Mouse (Mus musculus) liver, embryonic 14.5 days (tissue): Measurements from ENCODE around the gene Chid1.

Experiments
- CTCF ChIP-seq: IDR thresholded peaks from 2 replicates; pipeline ENCODE4 v1.5.1; 2016; ENCODE audit warnings: antibody characterized with exemption, low read depth, control low read depth
- EP300 ChIP-seq: IDR thresholded peaks from 2 replicates; pipeline ENCODE4 v1.6.1; 2016; ENCODE audit warnings: antibody characterized with exemption, low read depth

- TF ChIP-seq CTCF (no peak), EP300 (no peak)
Measured at GRCm38 (mm10) chr7:141562421-141562851, 22.8 kb upstream of the Chid1 start.
